In the genomic region with DNA sequence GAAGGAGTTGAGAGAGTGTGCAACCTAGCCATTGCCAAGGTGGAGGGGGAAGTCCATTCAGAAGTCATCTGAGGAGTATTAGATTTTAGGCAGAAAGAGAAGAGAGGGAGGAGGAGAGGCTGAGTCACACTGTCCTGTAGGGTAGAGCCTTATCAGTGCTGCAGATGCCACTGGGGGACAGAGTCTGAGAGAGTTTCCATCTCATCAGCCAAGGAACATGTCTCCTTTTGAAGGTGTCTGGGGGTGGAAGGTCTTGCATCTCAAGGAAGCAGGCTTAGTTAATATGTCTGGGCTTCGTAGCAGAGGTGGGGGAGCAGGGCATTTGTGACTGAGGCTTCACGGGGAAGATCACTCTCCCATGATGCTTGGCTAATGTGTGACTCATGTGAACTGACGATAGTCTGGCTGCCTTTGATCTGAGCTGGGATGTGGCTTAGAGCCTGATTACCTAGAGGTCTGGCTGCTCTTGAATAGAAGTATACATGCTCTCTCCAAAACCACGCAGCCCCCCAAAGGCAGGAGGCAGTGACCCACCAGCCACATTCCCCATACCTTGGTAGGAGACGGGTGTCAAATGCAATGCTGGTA, we compare ENCODE assay signal across 32 mouse cellular contexts. TPM values are rescaled to one million over a fixed set of nuclear protein-coding genes. Genes with fewer than 3 reads are reported as not detected.
DNase-seq lines count a peak whose midpoint lies in the region; ATAC-seq and TF ChIP-seq lines count a peak whose summit lies in the region.
"Had no signal": no experiment of that assay in that cellular context is flagged by ENCODE, and none has a peak within 500 bp of the region (broad histone marks: within the 10 kb centered on the region; RNA-seq: fewer than 3 reads in every experiment).

No protein-coding gene starts in this region.

- no peak for ATAC-seq in granulocyte monocyte progenitor cell, adult 5-6 weeks (replicated peaks; ENCODE audit: poor library complexity, severe bottlenecking)
- ATAC-seq: forebrain, embryonic 16.5 days; hindbrain, postnatal 0 days; intestine, embryonic 15.5 days; midbrain, embryonic 16.5 days; Patski had no signal

- peak overlapping the region; percentile 94 for H3K27ac ChIP-seq in ES-E14 (ENCODE audit: insufficient read depth, low read depth, low read length, poor library complexity, severe bottlenecking)
- H3K27ac ChIP-seq: embryonic facial prominence, embryonic 12.5 days; gastrocnemius, adult 2 months; hindbrain, embryonic 10.5 days; hindbrain, postnatal 0 days; intestine, embryonic 15.5 days; limb, embryonic 12.5 days; liver, embryonic 15.5 days; neural tube, embryonic 12.5 days had no signal

- H3K9ac ChIP-seq in ES-E14 (ENCODE audit: insufficient read depth, low read depth, low read length, poor library complexity, severe bottlenecking) = peak overlapping the region; percentile 83; the same call in 1 of the 2 replicates
- H3K9ac ChIP-seq: embryonic facial prominence, embryonic 12.5 days; intestine, embryonic 15.5 days; limb, embryonic 12.5 days; liver, embryonic 15.5 days; lung, embryonic 14.5 days; neural tube, embryonic 12.5 days had no signal

- intact Hi-C loops in left cerebral cortex, postnatal 36 days (cut with DNase I) = no loop called here

- no peaks in the 10 kb centered on the region for H3K9me3 ChIP-seq in ES-E14 (ENCODE audit: control insufficient read depth, insufficient read depth, low read depth, low read length)
- H3K9me3 ChIP-seq: embryonic facial prominence, embryonic 12.5 days; hindbrain, embryonic 10.5 days; intestine, embryonic 15.5 days; limb, embryonic 12.5 days; liver, embryonic 15.5 days; neural tube, embryonic 12.5 days had no signal

- peaks cover 14% of the 10 kb centered on the region for H3K36me3 ChIP-seq in ES-E14 (ENCODE audit: control insufficient read depth, insufficient read depth, low read length, poor library complexity, severe bottlenecking)
- H3K36me3 ChIP-seq: embryonic facial prominence, embryonic 12.5 days; hindbrain, embryonic 10.5 days; intestine, embryonic 15.5 days; limb, embryonic 12.5 days; liver, embryonic 15.5 days; neural tube, embryonic 12.5 days had no signal

- in situ Hi-C loops in ES-E14 (cut with MboI; ENCODE audit: low sequenced_read_pairs in 2 of 2, unreplicated experiment in 2 of 2) = no loop called here

- H3K4me3 ChIP-seq in ES-E14 (ENCODE audit: insufficient read depth in 1 of 2, low read depth in 1 of 2, low read length in 2 of 2, poor library complexity in 1 of 2, severe bottlenecking in 1 of 2) = peak overlapping the region in 1 of 2 experiments; percentile 55; a peak in 2 of 4 replicates
- H3K4me3 ChIP-seq: embryonic facial prominence, embryonic 12.5 days; gastrocnemius, adult 2 months; hindbrain, embryonic 10.5 days; intestine, embryonic 15.5 days; limb, embryonic 12.5 days; liver, embryonic 15.5 days; neural tube, embryonic 12.5 days had no signal

- peak; percentile 30 for DNase-seq in adrenal gland, postnatal 14 days
- no peak for DNase-seq in adrenal gland, adult 8-10 months
- peak; percentile 16 for DNase-seq in 416B (ENCODE audit: low read depth)
- DNase-seq in ES-E14 (ENCODE audit: low read depth, low spot score) = no peak
- DNase-seq in ZHBTc4 (ENCODE audit: low read depth, low spot score) = peak; percentile 33
- no peak for DNase-seq in left cerebral cortex, postnatal 36 days (ENCODE audit: low spot score in 2 of 2)
- no peak for DNase-seq in spleen, adult 18-20 months
- DNase-seq: B cell, adult 2 months; cerebellum, adult 11 months; cerebellum, adult 9-11 months; embryo, embryonic 11 days; gastrocnemius, adult 2 months; heart, postnatal 14 days; kidney, adult 8-10 months; kidney, postnatal 10 days; layer of hippocampus, postnatal 36 days; lung, embryonic 14.5 days; lung, postnatal 14 days; right cerebral cortex, adult 18-20 months; thymus, adult 2 months; thymus, postnatal 36 days had no signal

- H3K4me1 ChIP-seq in ES-E14 (ENCODE audit: control insufficient read depth in 2 of 2, insufficient read depth in 2 of 2, low read length in 2 of 2, poor library complexity in 1 of 2) = peaks cover 6 to 32% of the 10 kb centered on the region in 2 experiments
- H3K4me1 ChIP-seq: liver, embryonic 15.5 days had no signal

TF ChIP-seq in ES-E14, 5 proteins besides CTCF, POLR2A, EP300 and RAD21:
- TF ChIP-seq ZC3H11A (IDR thresholded peaks at IDR 0.05; ENCODE audit: borderline replicate concordance, low read depth, low read length) (no peak), CHD2 (IDR thresholded peaks at IDR 0.05; ENCODE audit: low read depth, low read length) (no peak), ZNF384 (IDR thresholded peaks at IDR 0.05; ENCODE audit: low read depth, low read length) (no peak), HCFC1 (IDR thresholded peaks at IDR 0.05; ENCODE audit: borderline replicate concordance, insufficient read depth, low read length) (no peak), MAFK (IDR thresholded peaks at IDR 0.05; ENCODE audit: insufficient read depth, low read depth, low read length) (no peak)

RNA-seq across cellular contexts. Expression of a gene that starts 34.5 kb away (rescaled TPM):
- 8.0 and 8.9 TPM in 2 replicates for total RNA-seq in adrenal gland, postnatal 14 days (2021)
- total RNA-seq in adrenal gland, adult 8-10 months (2022) = 10 to 100 TPM; 10.8 to 13.7 (median 12.4) TPM
- 4.8 and 5.4 TPM in 2 replicates for total RNA-seq in ES-E14 (2012; rRNA removed)
- total RNA-seq in granulocyte monocyte progenitor cell, adult 5-6 weeks (2014; fragmentation: Nextera tagmentation) = not detected in 2 replicates
- not detected in 2 replicates for total RNA-seq in granulocyte monocyte progenitor cell, adult 5-6 weeks (2017)
- total RNA-seq in left cerebral cortex, postnatal 36 days (2021) = 100 to 1,000 TPM; 218 to 232 TPM

Comparison
In these comparisons a context has a peak if more than half of its experiments do, and no peak if none do; other contexts are left out.
1. DNase-seq: peak in adrenal gland, postnatal 14 days (single experiment), 416B (single experiment) and ZHBTc4 (single experiment); none in adrenal gland, adult 8-10 months (single experiment), ES-E14 (single experiment), left cerebral cortex, postnatal 36 days (0 of 2) and spleen, adult 18-20 months (0 of 2).
2. RNA of a gene that starts 34.5 kb away (total RNA-seq): 218 to 232 TPM in left cerebral cortex, postnatal 36 days; 10.8 to 13.7 TPM in adrenal gland, adult 8-10 months, 8.0 to 8.9 TPM in adrenal gland, postnatal 14 days, 4.8 to 5.4 TPM in ES-E14 and not detected in granulocyte monocyte progenitor cell, adult 5-6 weeks; every median in the first group is over 10 times any median in the second.